Mouse (Mus musculus) megakaryocyte progenitor cell, adult 5-6 weeks (primary cell): ENCODE results near the gene Hist1h2bm. TPM values are rescaled to one million over a fixed set of nuclear protein-coding genes. Genes with fewer than 3 reads are reported as not detected.
"Not testable (repeated sequence)": the region's sequence is repeated elsewhere in the genome, so short reads cannot be mapped to it uniquely, and the experiment has no call there.

ENCODE experiments used
- ATAC-seq: replicated peaks from 2 replicates; pipeline ENCODE4 v1.8.0; 2016; ENCODE audit warnings: mild to moderate bottlenecking, moderate TSS enrichment, inconsistent platforms; ENCODE audit not compliant: poor library complexity
- total RNA-seq, 2 experiments: library from RNA; stranded (forward) in 1 of 2; stranded (reverse) in 1 of 2; fragments of 157-497, 149-512 nt in 1 of 2; fragments of 200-1000 nt in 1 of 2; gene quantifications; 2 replicates each; pipeline versions ENCODE4 v1.2.3 to v1.2.4; 2015 to 2017

Hist1h2bm gene
- total RNA-seq (2015) (116 and 137 TPM in 2 replicates), total RNA-seq (2017) (542 and 561 TPM in 2 replicates)

- peak; percentile 87 for ATAC-seq
Observed at GRCm38 (mm10) chr13:21721757-21722372, at the start of gene Hist1h2bm. Gene Hist1h2bm, plus strand, starts transcription at chr13:21722044.

- no peak for ATAC-seq
Observed at GRCm38 (mm10) chr13:21677305-21677704, 44.5 kb upstream of the Hist1h2bm start, which contains the start of gene Olfr1360. Gene Olfr1360, minus strand, starts transcription at chr13:21677405.

GRCm38 (mm10) chr13:21697811-21698210, 24.0 kb upstream of the Hist1h2bm start, which contains the start of gene Olfr1359:
Gene Olfr1359, plus strand, starts transcription at chr13:21698111.
- ATAC-seq, result no peak

- ATAC-seq, result no peak
Observed at GRCm38 (mm10) chr13:21706669-21707068, 15.2 kb upstream of the Hist1h2bm start.

- peak; percentile 85 for ATAC-seq
Observed at GRCm38 (mm10) chr13:21710031-21710711, 11.7 kb upstream of the Hist1h2bm start.

GRCm38 (mm10) chr13:21710821-21711525, 10.9 kb upstream of the Hist1h2bm start:
- ATAC-seq, result peak; percentile 40

- peak; percentile 8; the same call in 1 of the 2 replicates for ATAC-seq
Observed at GRCm38 (mm10) chr13:21711698-21712097, 10.1 kb upstream of the Hist1h2bm start.

- peak; percentile 22 for ATAC-seq
Observed at GRCm38 (mm10) chr13:21714725-21715124, 7.1 kb upstream of the Hist1h2bm start.

- 0 out of 2 replicates have a peak, but pooled peaks have one; percentile 8 for ATAC-seq
Observed at GRCm38 (mm10) chr13:21715131-21715863, 6.5 kb upstream of the Hist1h2bm start.

- ATAC-seq, result peak; percentile 75
Observed at GRCm38 (mm10) chr13:21715864-21716539, 5.8 kb upstream of the Hist1h2bm start, which contains the start of the genes Hist1h2bl and Hist1h2ai. Gene Hist1h2bl, minus strand, starts transcription at chr13:21716143. Gene Hist1h2ai, plus strand, starts transcription at chr13:21716422.

GRCm38 (mm10) chr13:21716540-21717391, 5.1 kb upstream of the Hist1h2bm start:
- ATAC-seq, result peak; percentile 28

- ATAC-seq, result peak; percentile 32
Observed at GRCm38 (mm10) chr13:21717397-21718357, 4.2 kb upstream of the Hist1h2bm start, which contains the start of gene Hist1h3h. Gene Hist1h3h, plus strand, starts transcription at chr13:21717659.

GRCm38 (mm10) chr13:21718381-21719080, 3.3 kb upstream of the Hist1h2bm start:
- no peak for ATAC-seq

- ATAC-seq, result not testable (repeated sequence)
Observed at GRCm38 (mm10) chr13:21721107-21721756, 612 bp upstream of the Hist1h2bm start.

- ATAC-seq, result peak; percentile 26; the same call in 1 of the 2 replicates
Observed at GRCm38 (mm10) chr13:21722373-21722925, 605 bp downstream of the Hist1h2bm start.
